Mouse (Mus musculus): ENCODE data around the gene Sema4c. TPM values are rescaled to one million over a fixed set of nuclear protein-coding genes. Genes with fewer than 3 reads are reported as not detected.

The Sema4c gene
- total and polyA plus RNA-seq, 3 experiments = 0.19 to 1.4 TPM; not detected in 1

DNA sequence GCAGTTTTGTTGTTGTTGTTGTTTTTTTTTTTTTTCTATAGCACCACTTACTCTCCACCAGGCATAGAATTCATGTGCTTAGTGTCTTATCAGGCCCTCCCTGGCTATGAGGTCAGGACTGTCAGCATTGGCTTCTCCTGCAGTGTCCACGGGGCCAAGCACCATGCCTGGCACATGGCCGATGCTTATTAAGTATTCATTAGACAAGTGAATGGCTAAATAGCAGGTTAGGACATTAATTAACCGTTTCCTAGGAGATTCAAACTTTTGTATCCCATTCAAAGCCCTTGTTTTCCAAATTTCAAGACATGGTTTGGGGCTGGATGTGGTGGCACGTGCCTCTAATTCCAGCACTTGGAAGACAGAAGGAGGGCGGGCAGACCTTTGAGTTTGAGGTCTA, 23.1 kb upstream of the Sema4c start:
- Histone ChIP-seq H3K36me3 (ENCODE audit: control insufficient read depth in 1 of 2, insufficient read depth in 2 of 2, low read length in 2 of 2) (no peaks in the 10 kb centered on the region), H3K79me2 (ENCODE audit: control insufficient read depth, insufficient read depth, low read length, poor library complexity) (no peaks in the 10 kb centered on the region), H3K27me3 (ENCODE audit: control insufficient read depth in 1 of 2, insufficient read depth in 2 of 2, low read length in 2 of 2) (no peaks in the 10 kb centered on the region; a peak in 1 of 4 replicates), H3K9me3 (replicated peaks; ENCODE audit: insufficient read depth, low read length) (no peaks in the 10 kb centered on the region), H3K9ac (ENCODE audit: control insufficient read depth, low read depth, low read length, poor library complexity, severe bottlenecking) (no peak overlapping the region), H3K4me3 (ENCODE audit: control insufficient read depth in 1 of 2, insufficient read depth in 1 of 2, low read depth in 2 of 2, low read length in 2 of 2) (no peak overlapping the region), H3K4me1 (ENCODE audit: control insufficient read depth in 1 of 2, insufficient read depth in 2 of 2, low read length in 2 of 2) (no peaks in the 10 kb centered on the region), H3K27ac (ENCODE audit: control insufficient read depth, low read depth, low read length) (no peak overlapping the region)
- TF ChIP-seq TBP (IDR thresholded peaks at IDR 0.05; ENCODE audit: low read depth, low read length) (no peak), CTCF (IDR thresholded peaks at IDR 0.05 in 2 of 3, conservative IDR thresholded peaks at IDR 0.05 in 1 of 3; ENCODE audit: control insufficient read depth in 1 of 3, insufficient read depth in 1 of 3, low read depth in 2 of 3, low read length in 3 of 3, poor library complexity in 1 of 3, severe bottlenecking in 1 of 3) (no peak), MAZ (IDR thresholded peaks at IDR 0.05; ENCODE audit: low read depth, low read length) (no peak), MAFK (IDR thresholded peaks at IDR 0.05; ENCODE audit: borderline replicate concordance, low read depth, low read length) (no peak), MXI1 (IDR thresholded peaks at IDR 0.05; ENCODE audit: low read depth, low read length) (no peak), RCOR1 (IDR thresholded peaks at IDR 0.05; ENCODE audit: low read depth, low read length) (no peak), SIN3A (IDR thresholded peaks at IDR 0.05; ENCODE audit: low read length) (no peak), UBTF (IDR thresholded peaks at IDR 0.05; ENCODE audit: borderline replicate concordance, insufficient read depth, low read depth, low read length) (no peak), USF1 (IDR thresholded peaks at IDR 0.05; ENCODE audit: low read depth, low read length) (no peak), RAD21 (IDR thresholded peaks at IDR 0.05; ENCODE audit: low read depth, low read length) (no peak), CHD2 (IDR thresholded peaks at IDR 0.05; ENCODE audit: low read length) (no peak), MAX (IDR thresholded peaks at IDR 0.05; ENCODE audit: low read length) (no peak), BHLHE40 (IDR thresholded peaks at IDR 0.05; ENCODE audit: borderline replicate concordance, low read depth, low read length) (no peak), JUND (IDR thresholded peaks at IDR 0.05; ENCODE audit: low read depth, low read length) (no peak), ZMIZ1 (IDR thresholded peaks at IDR 0.05; ENCODE audit: low read depth, low read length) (no peak), ELF1 (IDR thresholded peaks at IDR 0.05; ENCODE audit: low read depth, low read length) (no peak), HCFC1 (IDR thresholded peaks at IDR 0.05; ENCODE audit: low read depth, low read length) (no peak), ZKSCAN1 (IDR thresholded peaks at IDR 0.05; ENCODE audit: low read depth, low read length) (no peak), GABPA (IDR thresholded peaks at IDR 0.05; ENCODE audit: low read depth, low read length) (no peak), POLR2A (IDR thresholded peaks at IDR 0.05; ENCODE audit: control insufficient read depth in 1 of 2, insufficient read depth in 1 of 2, low read depth in 1 of 2, low read length in 2 of 2, poor library complexity in 1 of 2) (no peak)
- no peak for DNase-seq (ENCODE audit: low read depth, low spot score)

GRCm38 (mm10) chr1:36580384-36581207, 22.4 kb upstream of the Sema4c start:
- DNase-seq (ENCODE audit: low read depth, low spot score) = peak; percentile 72
- no peaks in the 10 kb centered on the region; a peak in 1 of 4 replicates for H3K27me3 ChIP-seq (ENCODE audit: control insufficient read depth in 1 of 2, insufficient read depth in 2 of 2, low read length in 2 of 2)
- H3K79me2 ChIP-seq (ENCODE audit: control insufficient read depth, insufficient read depth, low read length, poor library complexity) = no peaks in the 10 kb centered on the region
- peak overlapping the region; percentile 40; the same call in 1 of the 2 replicates for H3K9ac ChIP-seq (ENCODE audit: control insufficient read depth, low read depth, low read length, poor library complexity, severe bottlenecking)
- TF ChIP-seq MAFK (IDR thresholded peaks at IDR 0.05; ENCODE audit: borderline replicate concordance, low read depth, low read length) (peak; percentile 78), ZMIZ1 (IDR thresholded peaks at IDR 0.05; ENCODE audit: low read depth, low read length) (no peak), MXI1 (IDR thresholded peaks at IDR 0.05; ENCODE audit: low read depth, low read length) (peak; percentile 49; the same call in 1 of the 2 replicates), ETS1 (IDR thresholded peaks at IDR 0.05; ENCODE audit: low read depth, low read length) (0 out of 2 replicates have a peak, but pooled peaks have one; percentile 28), RCOR1 (IDR thresholded peaks at IDR 0.05; ENCODE audit: low read depth, low read length) (no peak), BHLHE40 (IDR thresholded peaks at IDR 0.05; ENCODE audit: borderline replicate concordance, low read depth, low read length) (no peak)
- H3K27ac ChIP-seq (ENCODE audit: control insufficient read depth, low read depth, low read length) = no peak overlapping the region
- H3K9me3 ChIP-seq (replicated peaks; ENCODE audit: insufficient read depth, low read length) = no peaks in the 10 kb centered on the region
- peak overlapping the region; percentile 34 to 36 for H3K4me3 ChIP-seq (ENCODE audit: control insufficient read depth in 1 of 2, insufficient read depth in 1 of 2, low read depth in 2 of 2, low read length in 2 of 2)
- H3K36me3 ChIP-seq (ENCODE audit: control insufficient read depth in 1 of 2, insufficient read depth in 2 of 2, low read length in 2 of 2) = no peaks in the 10 kb centered on the region
- H3K4me1 ChIP-seq (ENCODE audit: control insufficient read depth in 1 of 2, insufficient read depth in 2 of 2, low read length in 2 of 2) = no peaks in the 10 kb centered on the region
